Mouse (Mus musculus): Measurements from ENCODE around the gene Abraxas2.

Gene Abraxas2

GRCm38 (mm10) chr7:132853946-132854345 is 5.1 kb upstream of the Abraxas2 start:
- no peak for DNase-seq (ENCODE audit: low read depth)

- no peak for DNase-seq (ENCODE audit: low read depth)
Measured at GRCm38 (mm10) chr7:132856083-132856482, 2.9 kb upstream of the Abraxas2 start.

DNA sequence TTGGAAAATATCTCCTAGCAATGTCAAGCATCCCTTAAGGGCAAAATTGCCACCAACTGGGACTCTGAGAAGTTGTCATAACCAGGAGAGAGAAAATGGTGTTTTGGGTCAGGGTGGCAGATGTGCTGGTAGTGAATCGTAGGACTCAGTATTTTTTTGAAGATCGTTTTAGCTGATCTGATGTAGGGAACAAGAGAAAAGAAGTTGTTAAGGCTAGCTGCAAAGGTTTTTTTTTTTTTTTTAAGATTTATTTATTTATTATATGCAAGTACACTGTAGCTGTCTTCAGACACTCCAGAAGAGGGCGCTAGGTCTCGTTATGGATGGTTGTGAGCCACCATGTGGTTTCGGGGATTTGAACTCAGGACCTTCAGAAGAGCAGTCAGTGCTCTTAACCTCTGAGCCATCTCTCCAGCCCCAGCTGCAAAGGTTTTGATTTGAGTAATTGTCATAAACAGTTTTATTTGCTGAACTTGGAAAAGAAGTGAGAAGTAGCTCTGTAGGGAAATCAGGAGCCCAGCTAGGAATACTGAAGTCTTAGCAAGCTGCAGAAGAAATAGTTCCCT is 899 bp upstream of the Abraxas2 start:
- DNase-seq (ENCODE audit: low read depth): no peak

GRCm38 (mm10) chr7:132866316-132866715 is 7.3 kb downstream of the Abraxas2 start:
- DNase-seq (ENCODE audit: low read depth): no peak

GRCm38 (mm10) chr7:132873043-132873442 is 14.0 kb downstream of the Abraxas2 start:
- DNase-seq (ENCODE audit: low read depth): no peak

GRCm38 (mm10) chr7:132875391-132876086 is 16.5 kb downstream of the Abraxas2 start:
- no peak for DNase-seq (ENCODE audit: low read depth)

DNA sequence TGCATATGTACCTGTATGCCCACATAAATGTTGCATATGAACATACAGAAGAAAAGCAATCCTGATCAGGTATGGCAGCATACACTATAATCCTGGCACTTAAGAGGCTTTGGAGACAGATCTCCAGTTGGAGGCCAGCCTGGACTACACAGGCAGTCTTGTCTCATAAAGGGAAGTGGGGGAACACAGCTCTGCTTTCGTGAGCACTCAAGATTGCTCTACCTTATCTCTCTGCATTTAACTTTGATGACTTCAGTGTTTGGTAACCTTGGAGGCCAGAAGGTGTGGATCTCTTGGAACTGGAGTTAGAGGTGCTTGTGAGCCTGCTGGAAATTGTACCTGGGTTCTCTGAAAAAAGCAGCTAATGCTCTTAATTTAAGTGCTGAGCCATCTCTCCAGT is 21.3 kb downstream of the Abraxas2 start:
- DNase-seq (ENCODE audit: low read depth): no peak

DNA sequence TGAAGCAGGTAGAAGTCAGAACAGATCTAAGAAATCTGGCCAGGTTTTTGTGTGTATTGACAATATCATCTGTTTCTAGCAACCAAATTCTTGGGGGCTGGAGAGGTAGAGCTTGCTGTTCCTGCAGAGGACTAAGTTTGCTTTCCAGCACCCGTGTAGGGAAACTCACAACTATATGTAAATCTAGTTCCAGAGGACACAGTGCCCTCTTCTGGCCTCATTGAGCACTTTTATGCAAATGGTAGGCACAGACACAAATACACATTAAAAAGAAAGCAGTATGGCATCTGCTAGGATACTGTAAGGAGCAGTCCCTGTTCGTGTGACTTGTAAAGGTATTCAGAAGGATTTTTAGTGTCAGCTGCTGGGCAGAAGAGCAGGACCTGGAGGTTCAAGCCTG is 23.3 kb downstream of the Abraxas2 start:
- DNase-seq (ENCODE audit: low read depth): no peak

DNA sequence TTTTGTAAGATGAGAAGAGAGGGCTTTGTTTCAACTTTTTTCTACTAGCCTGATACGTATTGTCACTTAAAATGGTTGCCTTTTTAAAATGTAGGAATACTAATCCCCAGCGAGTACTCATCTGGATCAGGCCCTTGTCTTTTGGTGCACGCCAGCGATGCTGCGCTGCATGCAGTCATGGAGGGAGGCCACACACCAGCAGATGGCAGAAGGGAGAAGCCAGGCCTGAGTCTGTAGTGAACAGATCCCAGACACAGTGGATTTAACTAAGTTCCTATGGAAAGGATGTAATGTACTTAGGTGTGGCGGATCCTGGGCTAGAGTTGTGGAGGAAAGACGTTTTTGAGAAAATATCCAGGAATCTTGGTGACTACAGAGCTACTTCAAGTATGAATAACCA is 25.0 kb downstream of the Abraxas2 start:
- no peak for DNase-seq (ENCODE audit: low read depth)

DNA sequence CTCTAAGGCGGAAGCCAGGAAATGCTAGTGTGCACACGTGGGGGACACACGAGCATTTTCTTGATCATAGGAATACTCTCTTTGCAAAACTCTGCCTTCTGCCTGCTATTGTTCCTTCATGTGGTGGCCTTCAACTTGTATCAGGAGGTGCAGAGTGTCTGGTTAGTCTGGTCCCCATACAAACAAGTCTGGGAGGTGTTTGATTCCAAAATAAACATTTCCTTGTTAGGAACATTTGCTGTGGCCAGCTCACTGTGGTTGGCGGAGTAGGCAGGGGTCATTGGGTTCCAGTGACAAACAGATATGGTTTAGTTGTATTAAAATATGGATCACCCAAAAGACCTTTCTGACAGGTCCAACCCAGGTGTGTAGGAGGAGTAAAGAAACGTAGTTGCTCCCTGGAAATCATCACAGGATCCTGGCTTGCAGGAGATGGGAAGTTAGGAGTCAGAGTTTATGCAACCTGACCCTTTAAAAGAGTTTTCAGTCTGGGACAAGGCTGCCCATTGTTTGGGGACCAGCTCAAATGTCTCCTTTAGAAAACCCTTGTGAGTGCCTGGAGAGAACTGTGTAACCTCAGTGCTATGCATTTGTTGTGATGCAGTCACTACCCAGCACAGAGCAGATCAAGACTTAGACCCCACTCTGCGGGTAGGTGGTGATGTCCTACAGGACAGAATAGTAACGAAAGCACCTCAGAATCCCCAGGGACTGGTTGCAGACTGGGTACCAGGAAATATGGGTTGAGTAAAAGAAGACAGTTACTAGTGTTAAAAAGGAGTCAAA is 28.2 kb downstream of the Abraxas2 start:
- no peak for DNase-seq (ENCODE audit: low read depth)

- no peak for DNase-seq (ENCODE audit: low read depth)
Measured at GRCm38 (mm10) chr7:132888052-132888451, 29.0 kb downstream of the Abraxas2 start.

DNA sequence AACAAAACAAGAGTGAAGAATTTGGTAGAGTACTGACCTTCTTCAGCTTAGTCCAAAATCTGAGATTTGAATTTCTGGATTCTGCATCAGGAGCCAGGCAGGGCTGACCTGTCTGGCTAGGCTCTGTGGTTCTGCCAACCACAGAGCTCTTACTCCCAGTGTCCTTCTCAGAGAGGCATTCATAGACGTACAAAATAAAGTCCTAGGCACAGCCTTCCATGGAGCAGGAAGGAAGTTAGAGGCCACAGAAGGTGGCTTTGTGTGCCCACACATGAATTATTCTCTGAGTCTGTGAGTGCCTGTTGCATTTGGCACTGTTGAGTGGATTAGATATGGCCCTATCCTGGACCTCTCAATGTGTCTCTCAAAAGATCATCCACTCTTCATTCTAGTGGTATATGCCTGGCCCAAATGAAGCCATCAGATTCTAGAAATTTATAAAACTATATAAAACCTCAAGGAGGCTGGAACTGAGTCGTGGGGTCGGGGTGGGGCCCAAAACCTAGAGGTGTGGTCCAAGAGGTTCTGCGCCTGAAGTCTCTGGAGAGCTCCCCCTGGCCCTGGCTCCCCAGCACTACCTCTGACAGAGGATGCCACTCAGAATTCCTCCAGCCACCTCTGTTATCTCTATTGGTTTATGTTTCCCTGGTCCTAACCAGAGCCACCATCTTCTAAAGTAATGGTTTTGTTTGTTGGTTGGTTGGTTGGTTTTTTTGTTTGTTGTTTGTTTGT is 29.7 kb downstream of the Abraxas2 start:
- no peak for DNase-seq (ENCODE audit: low read depth)

DNA sequence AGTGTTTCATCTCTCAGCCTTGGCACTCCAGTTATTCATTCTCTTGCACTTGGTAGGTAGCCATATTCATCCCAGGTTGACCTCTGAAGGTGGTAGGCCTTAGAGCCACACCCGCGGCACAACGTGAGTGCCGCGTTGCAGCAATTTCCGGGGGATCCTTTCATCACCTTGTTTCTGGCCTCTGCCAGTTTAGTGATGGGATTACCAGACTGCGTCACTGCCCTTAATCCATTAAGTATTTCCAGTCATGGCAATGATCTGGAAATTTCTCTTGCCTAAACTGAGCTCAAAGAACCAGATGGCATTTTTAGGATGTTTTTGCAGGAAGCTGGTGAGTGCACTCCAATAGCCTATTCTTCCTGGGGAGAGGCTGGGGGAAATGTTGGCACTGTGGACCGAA is 30.7 kb downstream of the Abraxas2 start:
- no peak for DNase-seq (ENCODE audit: low read depth)

- no peak for DNase-seq (ENCODE audit: low read depth)
Measured at GRCm38 (mm10) chr7:132890201-132890600, 31.2 kb downstream of the Abraxas2 start.

- DNase-seq (ENCODE audit: low read depth): no peak
Measured at GRCm38 (mm10) chr7:132891561-132892310, 32.7 kb downstream of the Abraxas2 start.

- DNase-seq (ENCODE audit: low read depth): no peak
Measured at GRCm38 (mm10) chr7:132892311-132892661, 33.3 kb downstream of the Abraxas2 start.

DNA sequence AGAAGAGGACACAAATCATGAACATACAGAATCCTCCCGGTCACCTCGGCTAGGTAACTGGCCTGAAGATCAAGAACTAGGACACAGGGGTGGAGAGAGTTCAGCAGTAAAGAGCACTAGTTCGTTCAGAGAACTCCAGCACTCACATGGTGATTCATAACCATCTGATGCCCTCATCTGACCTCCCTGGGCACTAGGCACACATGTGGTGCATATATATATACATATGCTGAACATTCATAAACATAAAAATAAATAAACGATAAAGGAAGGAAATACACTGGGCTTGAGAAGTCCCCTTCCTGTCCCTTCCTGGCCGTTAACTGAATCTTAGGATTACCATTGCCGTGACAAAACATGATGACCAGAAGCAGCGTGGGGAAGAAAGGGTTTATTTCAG is 33.8 kb downstream of the Abraxas2 start:
- no peak for DNase-seq (ENCODE audit: low read depth)

DNA sequence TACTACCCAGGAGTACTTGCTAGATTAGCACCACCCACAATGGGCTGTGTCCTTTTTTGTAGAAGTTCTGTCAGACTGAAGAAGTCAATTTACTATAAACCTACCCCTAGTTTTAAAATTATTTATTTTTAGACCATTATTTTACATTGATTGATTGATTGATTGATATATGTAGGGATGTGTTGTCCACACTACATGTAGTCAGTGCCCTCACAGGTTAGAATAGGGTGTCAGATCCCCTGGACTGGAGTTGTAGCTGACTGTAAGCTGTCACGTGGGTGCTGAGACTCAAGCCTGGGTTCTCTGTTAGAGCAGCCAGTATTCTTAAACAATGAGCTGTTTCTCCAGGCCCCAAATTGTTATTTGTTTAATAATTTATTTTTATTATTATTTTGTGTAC is 34.3 kb downstream of the Abraxas2 start:
- no peak for DNase-seq (ENCODE audit: low read depth)

DNA sequence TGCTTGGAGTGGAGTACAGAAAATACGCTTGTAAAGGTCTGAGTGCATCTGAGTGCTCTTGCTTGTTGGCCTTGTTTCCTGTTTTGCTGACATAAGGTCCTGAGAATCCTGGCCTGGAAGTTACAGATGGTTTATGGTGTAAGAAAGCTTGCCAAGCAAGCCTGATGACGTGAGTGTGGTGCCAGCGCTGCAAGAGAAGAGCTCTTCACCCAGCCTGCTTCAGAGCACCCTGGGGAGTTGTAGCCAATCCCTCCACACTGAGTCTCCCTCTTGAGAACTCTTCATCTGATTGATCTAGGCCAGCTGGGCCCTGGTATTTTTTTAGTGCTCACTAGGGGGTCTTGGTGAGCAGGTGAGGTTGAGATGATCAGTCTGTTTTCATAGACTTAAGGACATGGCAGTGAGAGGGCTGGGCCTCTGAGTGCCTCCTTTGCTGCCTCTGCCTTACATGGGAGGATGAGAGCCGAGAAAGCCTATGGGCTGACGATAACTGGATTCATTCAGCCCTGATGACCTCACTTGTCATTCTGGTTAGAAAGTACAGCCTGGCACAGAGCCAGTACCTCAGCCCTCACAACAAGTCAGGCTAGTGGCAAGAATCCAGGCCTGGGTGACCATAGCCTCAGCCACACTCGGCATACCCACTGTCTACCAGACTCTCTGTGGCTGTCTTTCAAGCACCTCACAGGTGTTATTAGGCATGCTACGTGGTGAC is 36.0 kb downstream of the Abraxas2 start:
- no peak for DNase-seq (ENCODE audit: low read depth)

DNA sequence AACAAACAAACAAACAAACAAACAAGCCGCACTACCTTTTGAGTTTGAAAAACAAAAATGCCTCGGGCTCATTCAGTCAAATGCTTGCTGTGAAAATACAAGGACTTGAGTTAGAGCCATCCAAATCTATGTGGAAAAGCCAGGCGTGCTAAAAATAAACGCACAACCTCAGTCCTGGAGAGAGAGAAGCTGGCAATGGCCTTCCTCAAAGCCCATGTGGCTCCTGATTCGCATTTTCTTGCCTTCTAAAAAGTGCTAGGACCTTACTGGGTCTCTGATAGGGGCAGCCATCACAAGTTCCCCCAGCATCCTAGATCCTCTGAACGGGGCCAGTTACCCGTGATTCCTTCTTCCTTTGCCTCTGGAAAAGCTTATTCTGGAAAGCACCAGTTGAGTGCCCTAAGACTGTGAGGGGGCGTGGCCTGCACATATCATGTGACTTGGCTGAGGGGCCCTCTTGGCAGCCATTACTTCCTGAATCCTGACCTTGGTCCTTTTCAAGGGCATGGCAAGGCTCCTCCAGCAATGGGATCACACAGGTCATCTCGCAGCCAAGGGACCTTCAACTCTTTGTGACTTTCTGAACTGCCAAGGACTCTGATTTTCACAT is 37.3 kb downstream of the Abraxas2 start:
- DNase-seq (ENCODE audit: low read depth): no peak

- no peak for DNase-seq (ENCODE audit: low read depth)
Measured at GRCm38 (mm10) chr7:132897258-132897657, 38.2 kb downstream of the Abraxas2 start.

Data from c-Kit-positive CD71-negative TER-119-negative erythroid progenitor cells, embryonic 14.5 days (primary cell).